Mouse (Mus musculus) layer of hippocampus, postnatal 10 days (tissue): Measurements from ENCODE around the gene Angptl6. TPM values are rescaled to one million over a fixed set of nuclear protein-coding genes. Genes with fewer than 3 reads are reported as not detected.
"Not testable (repeated sequence)": the region's sequence is repeated elsewhere in the genome, so short reads cannot be mapped to it uniquely, and the experiment has no call there.

Source experiments
- DNase-seq, 2 experiments: peaks; one replicate each; pipeline ENCODE4 v3.0.0; 2021; ENCODE audit warnings: low spot score in 2 of 2
- microRNA-seq, 2 experiments: library from miRNA; unstranded; fragments of <30 nt; microRNA quantifications; one replicate each; pipeline ENCODE4 v1.2.0; 2021
- total RNA-seq, 2 experiments: library from RNA; stranded (reverse); gene quantifications; 2 replicates each; pipeline ENCODE4 v1.2.3; 2021

Angptl6 gene
- total RNA-seq, 2 experiments from 2014 or later: 10.4 to 12.8 TPM

- DNase-seq: no peak
Observed at GRCm38 (mm10) chr9:20838931-20839330, 40.6 kb downstream of the Angptl6 start.

- DNase-seq: no peak
Observed at GRCm38 (mm10) chr9:20837184-20837947, 42.2 kb downstream of the Angptl6 start.

- DNase-seq: not testable (repeated sequence)
Observed at GRCm38 (mm10) chr9:20835431-20835954, 44.0 kb downstream of the Angptl6 start.

- DNase-seq: no peak
Observed at GRCm38 (mm10) chr9:20834881-20835280, 44.6 kb downstream of the Angptl6 start.

- peak; percentile 98 for DNase-seq
Observed at GRCm38 (mm10) chr9:20830901-20831643, 48.5 kb downstream of the Angptl6 start.

GRCm38 (mm10) chr9:20828127-20828526 is 51.4 kb downstream of the Angptl6 start:
- DNase-seq: no peak

- DNase-seq: no peak
Observed at GRCm38 (mm10) chr9:20825781-20826180, 53.7 kb downstream of the Angptl6 start.

Small RNA genes within 50 kb of the gene (microRNA-seq; reads per million reads assigned to microRNA genes)
- gene Mir7081: 0 to 1.1 reads per million in 2 experiments

Other genes starting within 250 kb of the Angptl6 start
- 100 to 1,000 TPM; 318 to 356 TPM for gene Ubl5, start 236.8 kb downstream of the Angptl6 start, total RNA-seq
- 10 to 100 TPM; 18.5 to 23.8 TPM for gene Fbxl12, start 235.0 kb downstream of the Angptl6 start, total RNA-seq
- gene Pin1, start 227.6 kb downstream of the Angptl6 start, total RNA-seq: 10 to 100 TPM; 31.7 to 32.6 TPM
- 100 to 1,000 TPM; 123 to 138 TPM for gene Olfm2, start 133.4 kb downstream of the Angptl6 start, total RNA-seq
- 1 to 10 TPM; 1.8 to 2.3 TPM for gene Col5a3, start 64.7 kb downstream of the Angptl6 start, total RNA-seq
- gene Rdh8, start 61.2 kb downstream of the Angptl6 start, total RNA-seq: not detected
- 10 to 100 TPM; 48.2 to 55.5 TPM for gene A230050P20Rik, start 11.1 kb downstream of the Angptl6 start, total RNA-seq
- 10 to 100 TPM; 28.9 to 35.8 TPM for gene Ppan, start 8.4 kb upstream of the Angptl6 start, total RNA-seq
- 100 to 1,000 TPM; 137 to 144 TPM for gene Eif3g, start 18.9 kb upstream of the Angptl6 start, total RNA-seq
- gene Dnmt1, start 80.2 kb upstream of the Angptl6 start, total RNA-seq: 10 to 100 TPM; 47.4 to 52.1 TPM
- 1 to 10 TPM; 3.1 to 4.1 TPM for gene S1pr2, start 97.1 kb upstream of the Angptl6 start, total RNA-seq
- gene Mrpl4, start 123.0 kb upstream of the Angptl6 start, total RNA-seq: 10 to 100 TPM; 47.2 to 54.4 TPM
- 1 to 10 TPM; 3.0 to 3.9 TPM for gene Icam1, start 136.3 kb upstream of the Angptl6 start, total RNA-seq
- under 1 TPM in 1 of 2 experiments, not detected in 1; 0.56 TPM for gene Icam4, start 149.6 kb upstream of the Angptl6 start, total RNA-seq
- gene Icam5, start 152.3 kb upstream of the Angptl6 start, total RNA-seq: 100 to 1,000 TPM; 256 to 261 TPM
- gene Zglp1, start 187.4 kb upstream of the Angptl6 start, total RNA-seq: 1 to 10 TPM; 1.7 to 2.4 TPM
- gene Gm49373, start 193.4 kb upstream of the Angptl6 start, total RNA-seq: 1 to 10 TPM; 1.4 to 1.5 TPM
- gene Fdx1l, start 193.9 kb upstream of the Angptl6 start, total RNA-seq: 10 to 100 TPM; 53.7 to 55.2 TPM
- 1 to 10 TPM; 2.4 to 3.4 TPM for gene Gm38431, start 212.3 kb upstream of the Angptl6 start, total RNA-seq
- gene Raver1, start 212.3 kb upstream of the Angptl6 start, total RNA-seq: 10 to 100 TPM; 36.1 to 37.6 TPM